Mouse (Mus musculus) erythroblast, embryonic 14.5 days (primary cell): Measurements from ENCODE around the gene Abcg4.

Experiments used
- GATA1 ChIP-seq: IDR thresholded peaks from 2 replicates; pipeline ENCODE4 v1.6.1; 2012; ENCODE audit warnings: low read length, inconsistent platforms, mixed read lengths
- TAL1 ChIP-seq: IDR thresholded peaks from 3 replicates; pipeline ENCODE4 v1.6.1; 2012; ENCODE audit warnings: low read length, inconsistent platforms, mixed read lengths

- TF ChIP-seq GATA1 = no peak
- no peak for TF ChIP-seq TAL1
These were observed 47.5 kb downstream of the Abcg4 start for GRCm38 (mm10) chr9:44240911-44241310.
